Mouse (Mus musculus): ENCODE results near the gene AI467606. TPM values are rescaled to one million over a fixed set of nuclear protein-coding genes. Genes with fewer than 3 reads are reported as not detected.

AI467606 gene
- polyA plus RNA-seq, 1 experiment, result 2.1 TPM

DNA sequence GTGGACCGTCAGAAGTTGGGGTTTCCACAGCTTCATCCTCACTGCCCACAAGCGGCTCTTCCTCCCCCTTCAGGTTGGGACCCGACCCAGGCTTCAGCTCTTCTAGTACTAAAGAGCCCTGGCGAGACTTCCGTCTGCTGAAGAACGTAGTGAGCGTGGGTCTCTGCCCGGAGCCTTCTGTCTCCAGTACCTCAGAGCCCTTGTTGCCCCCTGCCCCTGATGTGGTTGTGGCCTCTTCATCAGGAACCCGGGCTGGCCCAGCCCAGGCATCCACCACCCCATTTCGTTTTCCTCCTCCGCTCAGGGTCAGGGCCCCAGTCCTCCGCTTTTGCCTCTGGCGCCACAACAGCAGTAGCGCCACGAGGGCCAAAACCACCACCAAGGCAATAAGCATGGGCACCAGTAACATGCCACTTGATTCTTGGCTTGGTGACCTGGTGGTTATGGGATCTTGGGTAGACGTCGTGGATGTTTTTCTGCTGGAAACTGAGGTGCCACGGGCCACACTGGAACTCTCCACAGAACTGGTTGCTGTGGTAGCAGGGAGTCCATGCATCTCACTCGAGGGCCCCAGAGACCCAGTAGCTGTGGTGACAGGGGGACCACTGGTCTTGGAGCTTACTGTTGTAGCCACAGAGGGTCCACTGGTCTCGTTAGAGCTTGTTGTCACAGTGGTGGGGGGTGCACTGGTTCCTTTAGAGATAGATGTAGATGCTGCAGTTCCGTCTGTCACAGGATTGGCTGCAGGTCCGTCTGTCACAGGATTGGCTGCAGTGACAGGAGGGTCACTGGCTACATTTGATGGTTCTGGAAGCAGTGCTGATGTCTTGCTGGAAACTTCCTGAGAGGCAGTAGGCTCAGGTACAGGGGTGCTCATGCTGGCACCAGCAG is 45.3 kb downstream of the AI467606 start:
- TF ChIP-seq CTCF (IDR thresholded peaks at IDR 0.05; ENCODE audit: borderline replicate concordance, insufficient read depth, low read depth, low read length) (no peak), POLR2A (IDR thresholded peaks at IDR 0.05; ENCODE audit: borderline replicate concordance, insufficient read depth, low read length) (no peak)
- H3K4me3 ChIP-seq (replicated peaks; ENCODE audit: insufficient read depth, low read depth, low read length), result no peak overlapping the region
- WGBS, result 86% methylated on average over 22 of the region's 22 CpGs
- no peaks in the 10 kb centered on the region for H3K4me1 ChIP-seq (ENCODE audit: control insufficient read depth, insufficient read depth, low read length)
- DNase-seq, result no peak
- H3K27ac ChIP-seq (ENCODE audit: insufficient read depth, low read length), result no peak overlapping the region
- H3K27me3 ChIP-seq (ENCODE audit: control insufficient read depth, insufficient read depth, low read length), result no peaks in the 10 kb centered on the region

DNA sequence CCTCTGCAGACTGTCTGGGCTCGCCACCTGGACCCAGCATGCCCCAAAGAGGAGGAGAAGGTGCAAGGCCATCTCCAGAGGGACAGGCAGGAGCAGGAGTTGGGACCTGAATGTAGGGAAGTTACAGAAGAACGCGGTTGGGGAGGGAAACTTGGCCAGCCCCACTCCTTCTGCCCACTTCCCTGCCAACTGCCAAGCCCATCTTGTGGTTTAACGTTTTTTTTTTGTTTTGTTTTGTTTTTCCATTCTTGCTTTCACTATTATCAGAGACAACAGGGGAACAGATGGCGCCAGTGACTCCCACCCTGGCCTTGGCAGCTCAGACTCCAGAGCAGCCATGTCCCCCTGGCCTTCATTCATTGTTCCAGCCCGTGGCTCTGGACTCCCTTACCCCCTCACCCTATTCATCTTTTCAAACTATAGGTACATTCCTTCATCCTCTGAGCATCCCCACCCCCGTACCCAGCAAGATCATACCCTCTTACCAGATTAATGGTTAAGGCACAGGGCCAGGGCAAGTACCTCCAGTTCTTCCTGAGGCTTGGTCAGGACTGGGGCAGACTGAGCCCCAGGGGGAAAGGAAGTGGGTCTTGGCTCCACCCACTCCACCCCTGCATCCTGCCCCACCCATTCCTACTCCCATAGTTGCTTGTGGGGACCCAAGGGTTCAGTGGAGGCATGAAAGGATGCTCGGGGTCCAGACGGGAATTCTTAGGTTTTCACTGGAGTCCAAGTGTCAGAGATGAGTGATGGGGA is 46.3 kb downstream of the AI467606 start, which contains the start of gene Spn:
Gene Spn (minus strand): TSS at position 562 of the 756 bp plus-strand sequence.
- no peak for TF ChIP-seq CTCF (IDR thresholded peaks at IDR 0.05; ENCODE audit: borderline replicate concordance, insufficient read depth, low read depth, low read length)
- no peak for TF ChIP-seq POLR2A (IDR thresholded peaks at IDR 0.05; ENCODE audit: borderline replicate concordance, insufficient read depth, low read length)
- no peak within 1 kb of the TSS for H3K4me3 ChIP-seq (replicated peaks; ENCODE audit: insufficient read depth, low read depth, low read length)
- H3K27ac ChIP-seq (ENCODE audit: insufficient read depth, low read length), result no peak within 1 kb of the TSS
- DNase-seq, result no peak
- no peaks in the 10 kb centered on the region for H3K27me3 ChIP-seq (ENCODE audit: control insufficient read depth, insufficient read depth, low read length)
- 43% methylated on average over 9 of the region's 9 CpGs for WGBS
- H3K4me1 ChIP-seq (ENCODE audit: control insufficient read depth, insufficient read depth, low read length), result no peaks in the 10 kb centered on the region

DNA sequence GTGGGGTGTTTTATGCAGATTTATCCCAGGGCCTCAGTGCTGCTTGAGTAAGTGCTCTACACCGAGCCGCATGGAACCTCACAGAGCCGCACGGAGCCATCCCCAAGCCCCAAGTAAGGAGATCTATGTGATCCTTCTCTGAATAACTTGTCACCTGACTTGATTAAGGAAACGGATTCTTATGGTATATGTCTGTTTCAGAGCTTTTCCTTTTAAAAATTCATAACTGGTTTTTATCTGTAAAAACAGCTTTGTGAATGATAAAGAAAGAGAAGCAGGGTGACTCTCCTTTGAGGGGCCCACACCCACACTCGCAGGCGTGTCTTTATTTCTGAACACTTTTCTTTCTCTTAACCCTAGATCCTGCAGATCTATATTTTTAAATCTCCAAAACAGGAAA is 47.9 kb downstream of the AI467606 start:
- TF ChIP-seq POLR2A (IDR thresholded peaks at IDR 0.05; ENCODE audit: borderline replicate concordance, insufficient read depth, low read length), result no peak
- TF ChIP-seq CTCF (IDR thresholded peaks at IDR 0.05; ENCODE audit: borderline replicate concordance, insufficient read depth, low read depth, low read length), result no peak
- H3K4me3 ChIP-seq (replicated peaks; ENCODE audit: insufficient read depth, low read depth, low read length), result no peak overlapping the region
- DNase-seq, result no peak
- 93% methylated on average over 7 of the region's 7 CpGs for WGBS
- no peak overlapping the region for H3K27ac ChIP-seq (ENCODE audit: insufficient read depth, low read length)
- no peaks in the 10 kb centered on the region for H3K27me3 ChIP-seq (ENCODE audit: control insufficient read depth, insufficient read depth, low read length)
- H3K4me1 ChIP-seq (ENCODE audit: control insufficient read depth, insufficient read depth, low read length), result no peaks in the 10 kb centered on the region

DNA sequence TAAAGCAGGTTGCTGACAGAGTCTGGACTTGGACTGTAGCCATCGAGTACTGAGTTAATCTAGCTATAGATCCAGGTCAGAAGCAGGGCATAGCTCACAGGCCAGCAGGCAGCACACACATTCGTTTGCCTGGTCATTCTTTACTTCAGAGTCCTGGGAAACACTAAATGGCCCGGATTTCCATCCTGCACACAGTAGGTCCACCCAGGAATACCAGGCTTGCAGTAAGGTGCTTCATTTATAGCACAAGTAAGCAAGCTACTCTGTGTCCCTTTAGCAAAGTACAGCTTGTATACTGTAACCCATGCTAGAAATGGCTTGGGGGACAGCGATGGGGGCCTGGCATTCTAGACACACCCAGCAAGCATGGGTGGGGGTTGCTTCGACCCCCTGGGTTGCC is 48.4 kb downstream of the AI467606 start:
- H3K4me1 ChIP-seq (ENCODE audit: control insufficient read depth, insufficient read depth, low read length), result no peaks in the 10 kb centered on the region
- WGBS, result 50% methylated on average over 5 of the region's 5 CpGs
- H3K4me3 ChIP-seq (replicated peaks; ENCODE audit: insufficient read depth, low read depth, low read length), result no peak overlapping the region
- no peaks in the 10 kb centered on the region for H3K27me3 ChIP-seq (ENCODE audit: control insufficient read depth, insufficient read depth, low read length)
- no peak overlapping the region for H3K27ac ChIP-seq (ENCODE audit: insufficient read depth, low read length)
- TF ChIP-seq POLR2A (IDR thresholded peaks at IDR 0.05; ENCODE audit: borderline replicate concordance, insufficient read depth, low read length), result no peak
- no peak for TF ChIP-seq CTCF (IDR thresholded peaks at IDR 0.05; ENCODE audit: borderline replicate concordance, insufficient read depth, low read depth, low read length)
- DNase-seq, result no peak

DNA sequence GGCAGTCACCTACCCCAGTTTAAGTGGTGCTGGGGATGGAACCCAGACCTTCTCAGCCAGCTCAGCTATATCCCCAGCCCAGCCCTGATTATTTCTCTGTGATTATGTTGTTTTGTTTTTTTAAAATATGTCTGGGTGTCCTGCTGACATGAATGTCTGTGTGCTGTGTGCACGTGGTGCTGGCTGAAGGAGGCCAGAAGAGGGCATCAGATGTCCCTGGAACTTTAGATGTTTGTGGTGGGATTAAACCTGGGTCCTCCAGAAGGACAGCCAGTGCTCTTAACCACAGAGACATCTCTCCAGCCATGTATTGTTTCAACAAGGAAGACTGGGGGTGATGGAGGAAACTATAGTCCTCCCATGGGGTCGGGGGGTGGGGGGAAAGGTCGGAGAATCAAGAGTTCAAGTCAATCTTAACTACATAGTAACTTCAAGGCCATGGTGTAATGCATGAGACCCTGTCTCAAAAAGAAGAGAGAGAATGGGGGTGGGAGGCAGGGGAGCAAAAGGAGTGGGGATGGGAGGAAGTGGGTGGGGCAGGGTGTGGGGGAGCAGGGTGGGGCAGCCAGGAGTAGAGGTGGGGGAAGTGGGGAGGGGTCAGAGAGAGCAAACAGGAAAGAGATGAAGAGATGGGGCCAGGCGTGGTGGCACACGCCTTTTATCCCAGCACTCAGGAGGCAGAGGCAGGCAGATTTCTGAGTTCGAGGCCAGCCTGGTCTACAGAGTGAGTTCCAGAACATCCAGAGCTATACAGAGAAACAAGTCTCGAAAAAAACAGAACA is 49.7 kb downstream of the AI467606 start:
- no peaks in the 10 kb centered on the region for H3K27me3 ChIP-seq (ENCODE audit: control insufficient read depth, insufficient read depth, low read length)
- TF ChIP-seq CTCF (IDR thresholded peaks at IDR 0.05; ENCODE audit: borderline replicate concordance, insufficient read depth, low read depth, low read length), result no peak
- no peak for TF ChIP-seq POLR2A (IDR thresholded peaks at IDR 0.05; ENCODE audit: borderline replicate concordance, insufficient read depth, low read length)
- 60% methylated on average over 7 of the region's 7 CpGs for WGBS

DNA sequence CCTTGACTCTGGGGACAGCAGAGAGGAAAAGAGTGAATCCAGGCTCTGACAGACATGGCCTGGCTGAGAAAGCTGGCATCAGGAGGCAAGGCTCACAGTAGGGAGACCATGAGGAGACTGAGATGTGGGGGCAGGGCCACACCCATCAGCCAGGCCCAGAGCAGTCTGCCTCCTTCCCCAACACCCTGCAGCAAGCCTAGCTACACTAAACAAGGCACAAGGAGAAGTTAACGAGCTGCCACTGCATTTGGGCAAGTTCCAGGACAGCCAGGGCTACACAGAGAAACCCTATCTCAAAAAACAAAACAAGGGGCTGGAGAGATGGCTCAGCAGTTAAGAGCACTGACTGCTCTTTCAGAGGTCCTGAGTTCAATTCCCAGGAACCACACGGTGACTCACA is 51.1 kb downstream of the AI467606 start:
- Histone ChIP-seq H3K4me3 (replicated peaks; ENCODE audit: insufficient read depth, low read depth, low read length) (no peak overlapping the region), H3K4me1 (ENCODE audit: control insufficient read depth, insufficient read depth, low read length) (no peaks in the 10 kb centered on the region), H3K27me3 (ENCODE audit: control insufficient read depth, insufficient read depth, low read length) (no peaks in the 10 kb centered on the region), H3K27ac (ENCODE audit: insufficient read depth, low read length) (no peak overlapping the region)
- DNase-seq, result no peak
- WGBS, result 44% methylated on average over 2 of the region's 2 CpGs
- TF ChIP-seq CTCF (IDR thresholded peaks at IDR 0.05; ENCODE audit: borderline replicate concordance, insufficient read depth, low read depth, low read length) (no peak), POLR2A (IDR thresholded peaks at IDR 0.05; ENCODE audit: borderline replicate concordance, insufficient read depth, low read length) (no peak)

More for the DNA sequence above, 49.7 kb downstream of the AI467606 start:
- H3K4me1 ChIP-seq (ENCODE audit: control insufficient read depth, insufficient read depth, low read length), result no peaks in the 10 kb centered on the region
- no peak overlapping the region for H3K4me3 ChIP-seq (replicated peaks; ENCODE audit: insufficient read depth, low read depth, low read length)
- no peak overlapping the region for H3K27ac ChIP-seq (ENCODE audit: insufficient read depth, low read length)
- no peak for DNase-seq

DNA sequence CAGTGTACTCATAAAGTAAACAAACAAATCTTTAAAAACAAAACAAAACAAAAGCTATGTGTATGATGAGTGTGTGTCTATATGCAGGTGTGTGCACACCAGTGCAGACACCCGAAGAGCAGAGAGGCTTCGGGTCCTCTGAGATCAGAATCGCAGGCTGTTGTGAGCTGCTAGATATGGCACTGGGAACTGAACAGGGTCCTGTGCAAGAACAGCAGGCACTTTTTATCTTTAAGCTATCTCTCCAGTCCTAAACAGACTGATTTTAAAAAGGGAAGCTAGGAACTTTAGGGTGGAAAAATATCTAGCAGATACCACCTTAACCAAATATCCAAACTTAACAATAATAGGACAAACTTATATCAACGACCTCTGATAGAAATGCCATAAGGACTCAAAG is 51.5 kb downstream of the AI467606 start:
- Histone ChIP-seq H3K27ac (ENCODE audit: insufficient read depth, low read length) (no peak overlapping the region), H3K27me3 (ENCODE audit: control insufficient read depth, insufficient read depth, low read length) (no peaks in the 10 kb centered on the region), H3K4me1 (ENCODE audit: control insufficient read depth, insufficient read depth, low read length) (no peaks in the 10 kb centered on the region), H3K4me3 (replicated peaks; ENCODE audit: insufficient read depth, low read depth, low read length) (no peak overlapping the region)
- TF ChIP-seq POLR2A (IDR thresholded peaks at IDR 0.05; ENCODE audit: borderline replicate concordance, insufficient read depth, low read length), result no peak
- TF ChIP-seq CTCF (IDR thresholded peaks at IDR 0.05; ENCODE audit: borderline replicate concordance, insufficient read depth, low read depth, low read length), result no peak
- no peak for DNase-seq
- 90% methylated on average over 4 of the region's 4 CpGs for WGBS

Other genes with a start within 250 kb of the AI467606 start
- 9.7 and 12.1 TPM in 2 replicates for gene Doc2a, start 243.9 kb upstream of the AI467606 start, polyA plus RNA-seq (2012; rRNA removed)
- 60.9 and 63.1 TPM in 2 replicates for gene Hirip3, start 229.4 kb upstream of the AI467606 start, polyA plus RNA-seq (2012; rRNA removed)
- gene Ino80e, start 229.0 kb upstream of the AI467606 start, polyA plus RNA-seq (2012; rRNA removed), result 67.3 and 67.6 TPM in 2 replicates
- gene Taok2, start 206.7 kb upstream of the AI467606 start, polyA plus RNA-seq (2012; rRNA removed), result 107 and 108 TPM in 2 replicates
- 29.8 and 37.5 TPM in 2 replicates for gene Tmem219, start 168.4 kb upstream of the AI467606 start, polyA plus RNA-seq (2012; rRNA removed)
- 130 and 140 TPM in 2 replicates for gene Kctd13, start 162.5 kb upstream of the AI467606 start, polyA plus RNA-seq (2012; rRNA removed)
- 41.8 and 42.4 TPM in 2 replicates for gene Asphd1, start 141.8 kb upstream of the AI467606 start, polyA plus RNA-seq (2012; rRNA removed)
- 359 and 364 TPM in 2 replicates for gene Sez6l2, start 140.8 kb upstream of the AI467606 start, polyA plus RNA-seq (2012; rRNA removed)
- gene Cdipt, start 115.4 kb upstream of the AI467606 start, polyA plus RNA-seq (2012; rRNA removed), result 255 and 281 TPM in 2 replicates
- gene Cdiptos, start 115.3 kb upstream of the AI467606 start, polyA plus RNA-seq (2012; rRNA removed), result 0.92 and 1.1 TPM in 2 replicates
- 19.9 and 21.0 TPM in 2 replicates for gene Mvp, start 76.7 kb upstream of the AI467606 start, polyA plus RNA-seq (2012; rRNA removed)
- 2.8 and 5.2 TPM in 2 replicates for gene Pagr1b, start 74.9 kb upstream of the AI467606 start, polyA plus RNA-seq (2012; rRNA removed)
- 91.6 and 105 TPM in 2 replicates for gene Pagr1a, start 74.0 kb upstream of the AI467606 start, polyA plus RNA-seq (2012; rRNA removed)
- gene Gm42742, start 70.3 kb upstream of the AI467606 start, polyA plus RNA-seq (2012; rRNA removed), result 362 and 365 TPM in 2 replicates
- 600 and 672 TPM in 2 replicates for gene Prrt2, start 70.1 kb upstream of the AI467606 start, polyA plus RNA-seq (2012; rRNA removed)
- 198 and 213 TPM in 2 replicates for gene Maz, start 64.3 kb upstream of the AI467606 start, polyA plus RNA-seq (2012; rRNA removed)
- gene Kif22, start 48.9 kb upstream of the AI467606 start, polyA plus RNA-seq (2012; rRNA removed), result 7.7 and 9.1 TPM in 2 replicates
- 0.34 TPM in 1 of 2 replicates, not detected in the other for gene Zg16, start 4.0 kb upstream of the AI467606 start, polyA plus RNA-seq (2012; rRNA removed)
- 2.1 and 2.2 TPM in 2 replicates for gene Qprt, start 30.9 kb downstream of the AI467606 start, polyA plus RNA-seq (2012; rRNA removed)
- gene Spn, start 46.5 kb downstream of the AI467606 start, polyA plus RNA-seq (2012; rRNA removed), result 0.16 and 0.18 TPM in 2 replicates
- 101 and 103 TPM in 2 replicates for gene Cd2bp2, start 104.7 kb downstream of the AI467606 start, polyA plus RNA-seq (2012; rRNA removed)
- 72.4 and 83.9 TPM in 2 replicates for gene Tbc1d10b, start 117.1 kb downstream of the AI467606 start, polyA plus RNA-seq (2012; rRNA removed)
- gene Mylpf, start 117.5 kb downstream of the AI467606 start, polyA plus RNA-seq (2012; rRNA removed), result 1.6 and 3.0 TPM in 2 replicates
- 16.6 and 17.6 TPM in 2 replicates for gene Zfp553, start 141.7 kb downstream of the AI467606 start, polyA plus RNA-seq (2012; rRNA removed)
- gene Sept1, start 141.8 kb downstream of the AI467606 start, polyA plus RNA-seq (2012; rRNA removed), result 11.3 and 12.5 TPM in 2 replicates
- gene Zfp771, start 152.9 kb downstream of the AI467606 start, polyA plus RNA-seq (2012; rRNA removed), result 88.7 and 95.4 TPM in 2 replicates
- gene Dctpp1, start 169.3 kb downstream of the AI467606 start, polyA plus RNA-seq (2012; rRNA removed), result 23.8 and 25.6 TPM in 2 replicates
- gene Sephs2, start 182.7 kb downstream of the AI467606 start, polyA plus RNA-seq (2012; rRNA removed), result 31.1 and 31.7 TPM in 2 replicates
- 0.87 and 1.4 TPM in 2 replicates for gene Itgal, start 204.9 kb downstream of the AI467606 start, polyA plus RNA-seq (2012; rRNA removed)